Mouse (Mus musculus) heart, embryonic 15.5 days (tissue): ENCODE measurements around the gene Lipt1. TPM values are rescaled to one million over a fixed set of nuclear protein-coding genes. Genes with fewer than 3 reads are reported as not detected.
A peak's percentile ranks its signal among the peaks of the same experiment; 100 is the strongest.

ENCODE experiments used
- ATAC-seq: fragments of 200-750 bp; cut with Nextera tagmentation; replicated peaks from 2 replicates; pipeline ENCODE4 v1.8.0; 2017; ENCODE audit warnings: low read depth, moderate TSS enrichment; ENCODE audit not compliant: insufficient number of reproducible peaks, insufficient read depth, low FRiP score
- H3K27ac ChIP-seq: fragments of 300-500 bp; sonication (generic); 2 replicates; pipeline ENCODE4 v1.5.1; 2015; ENCODE audit warnings: mild to moderate bottlenecking, inconsistent platforms
- H3K27me3 ChIP-seq: fragments of 300-500 bp; sonication (generic); 2 replicates; pipeline ENCODE4 v1.6.1; 2015; ENCODE audit warnings: inconsistent platforms
- H3K36me3 ChIP-seq: fragments of 300-500 bp; sonication (generic); 2 replicates; pipeline ENCODE4 v1.6.1; 2015; ENCODE audit warnings: mild to moderate bottlenecking, inconsistent platforms
- H3K4me1 ChIP-seq: fragments of 300-500 bp; sonication (generic); replicated peaks from 2 replicates; pipeline ENCODE4 v1.6.1; 2015; ENCODE audit warnings: inconsistent platforms
- H3K4me2 ChIP-seq: fragments of 300-500 bp; sonication (generic); 2 replicates; pipeline ENCODE4 v1.6.1; 2015; ENCODE audit warnings: inconsistent platforms, mild to moderate bottlenecking, moderate library complexity
- H3K4me3 ChIP-seq: fragments of 300-500 bp; sonication (generic); 2 replicates; pipeline ENCODE4 v1.5.1; 2015; ENCODE audit warnings: mild to moderate bottlenecking, inconsistent platforms
- H3K9ac ChIP-seq: fragments of 300-500 bp; sonication (generic); 2 replicates; pipeline ENCODE4 v1.6.1; 2015; ENCODE audit warnings: mild to moderate bottlenecking, inconsistent platforms
- H3K9me3 ChIP-seq: fragments of 300-500 bp; sonication (generic); replicated peaks from 2 replicates; pipeline ENCODE4 v1.6.1; 2016; ENCODE audit warnings: inconsistent platforms
- WGBS: fragments of 180-500 bp; shearing (Covaris S2); methylation state at CpG from one replicate; pipeline ENCODE4 v1.1.7; 2015; ENCODE audit warnings: mixed read lengths; 5-methylcytosine and 5-hydroxymethylcytosine counted together
- polyA plus RNA-seq: library from polyadenylated mRNA; unstranded; fragments of >200 nt; fragmentation: Nextera tagmentation; extraction: Ambion mirVana; gene quantifications from 2 replicates; pipeline ENCODE4 v1.2.1, GENCODE M21; 2015

The Lipt1 gene
- 8.0 and 8.1 TPM in 2 replicates for polyA plus RNA-seq

- Histone ChIP-seq H3K4me1 (peaks cover 8% of the 10 kb centered on the region; the same call in 1 of the 2 replicates), H3K4me2 (peak within 1 kb of the TSS; percentile 68), H3K4me3 (peak within 1 kb of the TSS; percentile 60), H3K27me3 (no peaks in the 10 kb centered on the region), H3K27ac (peak within 1 kb of the TSS; percentile 78), H3K9ac (peak within 1 kb of the TSS; percentile 36), H3K9me3 (no peaks in the 10 kb centered on the region), H3K36me3 (peaks cover 20% of the 10 kb centered on the region)
- 6% methylated on average over 7 of the region's 7 CpGs for whole genome bisulfite sequencing
- peak; percentile 75 for ATAC-seq
Measured at GRCm38 (mm10) chr1:37871704-37872103, at the start of gene Lipt1. Gene Lipt1 (plus strand): TSS chr1:37871738.

- H3K27me3 ChIP-seq = no peaks in the 10 kb centered on the region
- H3K4me1 ChIP-seq = no peaks in the 10 kb centered on the region
- no peaks in the 10 kb centered on the region for H3K36me3 ChIP-seq
- H3K9ac ChIP-seq = no peak overlapping the region
- no peaks in the 10 kb centered on the region for H3K9me3 ChIP-seq
- no peak overlapping the region for H3K27ac ChIP-seq
- 42% methylated on average over 2 of the region's 2 CpGs for WGBS
- H3K4me3 ChIP-seq = no peak overlapping the region
- H3K4me2 ChIP-seq = no peak overlapping the region
- ATAC-seq = no peak
Measured at GRCm38 (mm10) chr1:37831681-37832080, 39.9 kb upstream of the Lipt1 start.

- Histone ChIP-seq H3K4me1 (peaks cover 5% of the 10 kb centered on the region), H3K27ac (no peak overlapping the region), H3K4me2 (no peak overlapping the region), H3K9ac (no peak overlapping the region), H3K36me3 (no peaks in the 10 kb centered on the region), H3K9me3 (no peaks in the 10 kb centered on the region), H3K27me3 (no peaks in the 10 kb centered on the region), H3K4me3 (no peak overlapping the region)
- 77% methylated on average over 8 of the region's 8 CpGs for WGBS
- no peak for ATAC-seq
Measured at GRCm38 (mm10) chr1:37846878-37847277, 24.7 kb upstream of the Lipt1 start.

GRCm38 (mm10) chr1:37850696-37851095, 20.8 kb upstream of the Lipt1 start:
- H3K4me3 ChIP-seq = no peak overlapping the region
- no peak overlapping the region for H3K27ac ChIP-seq
- no peaks in the 10 kb centered on the region for H3K27me3 ChIP-seq
- no peaks in the 10 kb centered on the region for H3K9me3 ChIP-seq
- H3K9ac ChIP-seq = no peak overlapping the region
- H3K36me3 ChIP-seq = no peaks in the 10 kb centered on the region
- no peak for ATAC-seq
- WGBS = 35% methylated on average over 2 of the region's 2 CpGs
- no peak overlapping the region for H3K4me2 ChIP-seq
- peaks cover 5% of the 10 kb centered on the region for H3K4me1 ChIP-seq

- no peaks in the 10 kb centered on the region for H3K9me3 ChIP-seq
- H3K4me3 ChIP-seq = peak overlapping the region; percentile 69
- no peaks in the 10 kb centered on the region for H3K36me3 ChIP-seq
- H3K4me2 ChIP-seq = peak overlapping the region; percentile 91
- ATAC-seq = peak; percentile 98
- WGBS = under 1% methylated on average over 87 of the region's 90 CpGs
- H3K9ac ChIP-seq = peak overlapping the region; percentile 76
- H3K27me3 ChIP-seq = no peaks in the 10 kb centered on the region
- H3K27ac ChIP-seq = peak overlapping the region; percentile 91
- peaks cover 5% of the 10 kb centered on the region; the same call in 1 of the 2 replicates for H3K4me1 ChIP-seq
Measured at GRCm38 (mm10) chr1:37864511-37865400, 6.8 kb upstream of the Lipt1 start.

- H3K4me2 ChIP-seq = peak overlapping the region; percentile 85
- H3K9me3 ChIP-seq = no peaks in the 10 kb centered on the region
- H3K9ac ChIP-seq = peak overlapping the region; percentile 70
- peaks cover 5% of the 10 kb centered on the region; the same call in 1 of the 2 replicates for H3K4me1 ChIP-seq
- whole genome bisulfite sequencing = 12% methylated on average over 23 of the region's 23 CpGs
- no peak for ATAC-seq
- H3K27me3 ChIP-seq = no peaks in the 10 kb centered on the region
- no peaks in the 10 kb centered on the region for H3K36me3 ChIP-seq
- peak overlapping the region; percentile 91 for H3K27ac ChIP-seq
- H3K4me3 ChIP-seq = peak overlapping the region; percentile 69
Measured at GRCm38 (mm10) chr1:37865401-37866215, 5.9 kb upstream of the Lipt1 start.

- ATAC-seq = no peak
- 86% methylated on average over 6 of the region's 6 CpGs for WGBS
- peak within 1 kb of the TSS; percentile 85 for H3K4me2 ChIP-seq
Measured at GRCm38 (mm10) chr1:37866286-37866685, 5.3 kb upstream of the Lipt1 start, which contains the start of gene Tsga10. Gene Tsga10 (minus strand): TSS chr1:37866429.

GRCm38 (mm10) chr1:37867056-37867455, 4.5 kb upstream of the Lipt1 start:
- Histone ChIP-seq H3K27me3 (no peaks in the 10 kb centered on the region), H3K4me1 (peaks cover 7% of the 10 kb centered on the region; the same call in 1 of the 2 replicates), H3K36me3 (no peaks in the 10 kb centered on the region), H3K27ac (no peak overlapping the region), H3K4me2 (no peak overlapping the region), H3K4me3 (no peak overlapping the region), H3K9ac (no peak overlapping the region), H3K9me3 (no peaks in the 10 kb centered on the region)
- ATAC-seq = no peak
- WGBS = 80% methylated on average over 1 of the region's 1 CpGs

More at GRCm38 (mm10) chr1:37866286-37866685, 5.3 kb upstream of the Lipt1 start, which contains the start of gene Tsga10:
- H3K9me3 ChIP-seq = no peaks in the 10 kb centered on the region
- peak within 1 kb of the TSS; percentile 69 for H3K4me3 ChIP-seq
- peaks cover 5% of the 10 kb centered on the region; the same call in 1 of the 2 replicates for H3K4me1 ChIP-seq
- peak within 1 kb of the TSS; percentile 70 for H3K9ac ChIP-seq
- no peaks in the 10 kb centered on the region for H3K27me3 ChIP-seq
- H3K27ac ChIP-seq = peak within 1 kb of the TSS; percentile 91
- no peaks in the 10 kb centered on the region for H3K36me3 ChIP-seq

- H3K4me3 ChIP-seq = no peak overlapping the region
- H3K4me1 ChIP-seq = peaks cover 10% of the 10 kb centered on the region
- H3K9ac ChIP-seq = no peak overlapping the region
- no peaks in the 10 kb centered on the region for H3K27me3 ChIP-seq
- no peak overlapping the region for H3K4me2 ChIP-seq
- H3K9me3 ChIP-seq = no peaks in the 10 kb centered on the region
- no peaks in the 10 kb centered on the region for H3K36me3 ChIP-seq
- no peak for ATAC-seq
- H3K27ac ChIP-seq = no peak overlapping the region
- WGBS = 57% methylated on average over 10 of the region's 10 CpGs
Measured at GRCm38 (mm10) chr1:37867684-37868322, 3.7 kb upstream of the Lipt1 start.

- Histone ChIP-seq H3K4me2 (no peak overlapping the region), H3K27me3 (no peaks in the 10 kb centered on the region), H3K4me1 (peaks cover 13% of the 10 kb centered on the region), H3K27ac (no peak overlapping the region), H3K36me3 (no peaks in the 10 kb centered on the region), H3K9me3 (no peaks in the 10 kb centered on the region), H3K9ac (no peak overlapping the region), H3K4me3 (no peak overlapping the region)
- WGBS = 56% methylated on average over 10 of the region's 10 CpGs
- ATAC-seq = no peak
Measured at GRCm38 (mm10) chr1:37868640-37869039, 2.9 kb upstream of the Lipt1 start.

GRCm38 (mm10) chr1:37869362-37869761, 2.2 kb upstream of the Lipt1 start:
- no peaks in the 10 kb centered on the region for H3K9me3 ChIP-seq
- H3K4me3 ChIP-seq = no peak overlapping the region
- no peaks in the 10 kb centered on the region for H3K27me3 ChIP-seq
- H3K9ac ChIP-seq = no peak overlapping the region
- no peak for ATAC-seq
- no peak overlapping the region for H3K4me2 ChIP-seq
- peaks cover 13% of the 10 kb centered on the region for H3K4me1 ChIP-seq
- H3K27ac ChIP-seq = no peak overlapping the region
- H3K36me3 ChIP-seq = no peaks in the 10 kb centered on the region
- 68% methylated on average over 2 of the region's 2 CpGs for WGBS
